ENCODE assay signal across 10 mouse cellular contexts in the genomic region with DNA sequence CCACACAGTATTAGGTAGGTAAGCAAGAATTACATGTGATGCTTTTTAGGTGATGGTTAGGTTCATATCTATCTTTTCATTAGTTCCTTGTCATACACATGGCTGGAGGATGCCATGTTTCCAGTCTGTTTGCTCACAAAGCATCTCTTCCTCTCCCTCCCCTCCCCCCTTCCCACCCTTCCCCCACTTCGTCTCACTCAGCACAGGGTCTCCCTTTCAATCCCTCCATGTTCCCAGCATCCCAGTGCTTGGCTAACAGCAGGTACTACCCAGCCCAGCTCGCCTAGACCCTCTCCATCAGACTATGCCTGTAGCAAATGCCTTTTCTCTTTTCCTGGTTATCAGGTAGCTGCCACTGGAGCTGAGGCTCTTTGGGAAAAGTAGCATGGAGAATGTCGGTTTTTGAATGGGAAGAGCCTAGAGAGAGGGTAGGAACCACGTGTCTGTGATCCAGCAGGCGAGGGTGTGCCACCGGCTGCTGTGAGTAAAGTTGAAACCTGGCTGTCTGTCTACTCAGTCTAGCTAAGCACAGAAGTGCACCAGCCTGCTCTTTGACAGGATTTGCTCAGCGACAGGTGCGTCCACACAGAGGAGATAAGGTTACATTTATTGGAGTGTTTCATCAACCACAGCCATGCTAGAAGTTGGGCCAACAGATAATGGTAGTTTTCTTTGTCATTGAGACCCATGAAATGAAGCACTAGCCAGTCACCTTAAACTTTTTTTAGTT.
DNase-seq lines count a peak whose midpoint lies in the region; ATAC-seq and TF ChIP-seq lines count a peak whose summit lies in the region.
"Had no signal": no experiment of that assay in that cellular context is flagged by ENCODE, and none has a peak within 500 bp of the region (broad histone marks: within the 10 kb centered on the region; RNA-seq: fewer than 3 reads in every experiment).

No protein-coding gene starts in this region.

- no peak overlapping the region for H3K4me3 ChIP-seq in forebrain, postnatal 0 days (ENCODE audit: low read depth, low read length)
- H3K4me3 ChIP-seq: limb, embryonic 12.5 days had no signal

- H3K9me3 ChIP-seq in forebrain, postnatal 0 days (ENCODE audit: low read length), result no peaks in the 10 kb centered on the region
- H3K9me3 ChIP-seq: limb, embryonic 12.5 days had no signal

- peak; percentile 16 for DNase-seq in CD4-positive, CD25-positive, alpha-beta regulatory T cell, adult 2 months (ENCODE audit: low read depth, low spot score)
- DNase-seq in forebrain, postnatal 0 days, result no peak
- DNase-seq in right cerebral cortex, postnatal 10 days (ENCODE audit: low spot score in 2 of 2), result no peak
- DNase-seq in liver, result no peak
- DNase-seq in heart, postnatal 36 days, result no peak
- DNase-seq in heart, adult 8-10 months (ENCODE audit: low spot score), result no peak
- DNase-seq: lung, adult 2 months had no signal

- H3K4me1 ChIP-seq in forebrain, postnatal 0 days (ENCODE audit: insufficient read depth), result no peaks in the 10 kb centered on the region

- no peaks in the 10 kb centered on the region for H3K27me3 ChIP-seq in forebrain, postnatal 0 days (ENCODE audit: insufficient read depth, low read length)
- H3K27me3 ChIP-seq: limb, embryonic 12.5 days had no signal

- H3K27ac ChIP-seq in forebrain, postnatal 0 days (ENCODE audit: low read depth, low read length), result no peak overlapping the region
- H3K27ac ChIP-seq: limb, embryonic 12.5 days had no signal

- no peaks in the 10 kb centered on the region for H3K36me3 ChIP-seq in forebrain, postnatal 0 days (ENCODE audit: insufficient read depth)
- H3K36me3 ChIP-seq: limb, embryonic 12.5 days had no signal

- H3K4me2 ChIP-seq in forebrain, postnatal 0 days (ENCODE audit: low read depth), result no peak overlapping the region
- H3K4me2 ChIP-seq: limb, embryonic 12.5 days had no signal

- H3K9ac ChIP-seq in forebrain, postnatal 0 days, result no peak overlapping the region
- H3K9ac ChIP-seq: limb, embryonic 12.5 days had no signal

- 61% methylated on average over 8 of the region's 8 CpGs for WGBS in forebrain, postnatal 0 days

- intact Hi-C loops in heart, postnatal 36 days (cut with DNase I), result no loop called here

- TF ChIP-seq CTCF in forebrain, postnatal 0 days (IDR thresholded peaks at IDR 0.05; ENCODE audit: low read depth), result no peak

- peak; percentile 41 for ATAC-seq in CD4-positive, CD25-positive, alpha-beta regulatory T cell, adult 4 months
- 0 out of 2 replicates have a peak, but pooled peaks have one; percentile 6 for ATAC-seq in forebrain, postnatal 0 days
- ATAC-seq in megakaryocyte-erythroid progenitor cell, adult 5-6 weeks (replicated peaks; ENCODE audit: low FRiP score, low TSS enrichment, poor library complexity, severe bottlenecking), result peak; percentile 75

Comparison
In these comparisons a context has a peak if more than half of its experiments do, and no peak if none do; other contexts are left out.
1. ATAC-seq: peak in every context shown above with its lines; median percentile 75 in megakaryocyte-erythroid progenitor cell, adult 5-6 weeks; 41 in CD4-positive, CD25-positive, alpha-beta regulatory T cell, adult 4 months; 6 in forebrain, postnatal 0 days.